Mouse (Mus musculus) G1E (cell line): Measurements from ENCODE around the gene Lpcat4.

Source experiments
- CTCF ChIP-seq: IDR thresholded peaks from 2 replicates; pipeline ENCODE4 v1.5.1; 2012; ENCODE audit warnings: low read depth, low read length, inconsistent platforms, mixed read lengths
- GATA1 ChIP-seq: IDR thresholded peaks from 2 replicates; pipeline ENCODE4 v1.6.1; 2012; ENCODE audit warnings: borderline replicate concordance, low read length, inconsistent platforms, mixed read lengths
- GATA2 ChIP-seq: IDR thresholded peaks from 2 replicates; pipeline ENCODE4 v1.6.1; 2012; ENCODE audit warnings: low read depth, low read length, inconsistent platforms, borderline replicate concordance
- POLR2AphosphoS5 ChIP-seq: IDR thresholded peaks from 2 replicates; pipeline ENCODE4 v1.6.1; 2012; ENCODE audit warnings: low read depth, low read length, inconsistent platforms; ENCODE audit not compliant: insufficient replicate concordance
- TAL1 ChIP-seq: conservative IDR thresholded peaks from 2 replicates; pipeline ENCODE4 v1.6.1; 2012; ENCODE audit warnings: low read depth, low read length, inconsistent platforms, mixed read lengths

GRCm38 (mm10) chr2:112210699-112211098 is 28.6 kb upstream of the Lpcat4 start:
- TF ChIP-seq CTCF (no peak), TAL1 (no peak), GATA1 (no peak), POLR2AphosphoS5 (no peak), GATA2 (no peak)
